Mouse (Mus musculus) heart, adult 8-10 months (tissue): ENCODE data around the gene Foxe1. TPM values are rescaled to one million over a fixed set of nuclear protein-coding genes. Genes with fewer than 3 reads are reported as not detected.

Source experiments
- DNase-seq: peaks from one replicate; pipeline ENCODE4 v3.0.0; 2022; ENCODE audit warnings: low spot score
- total RNA-seq, 4 experiments: library from RNA; stranded (reverse); gene quantifications; 2 replicates each; pipeline ENCODE4 v1.2.4; 2022

Foxe1 gene
- not detected for total RNA-seq

GRCm38 (mm10) chr4:46343596-46344260 lies at the start of gene Foxe1:
Gene Foxe1 (plus strand): TSS chr4:46343609.
- DNase-seq, result no peak

GRCm38 (mm10) chr4:46304071-46304470 lies 39.3 kb upstream of the Foxe1 start:
- peak; percentile 78 for DNase-seq

DNA sequence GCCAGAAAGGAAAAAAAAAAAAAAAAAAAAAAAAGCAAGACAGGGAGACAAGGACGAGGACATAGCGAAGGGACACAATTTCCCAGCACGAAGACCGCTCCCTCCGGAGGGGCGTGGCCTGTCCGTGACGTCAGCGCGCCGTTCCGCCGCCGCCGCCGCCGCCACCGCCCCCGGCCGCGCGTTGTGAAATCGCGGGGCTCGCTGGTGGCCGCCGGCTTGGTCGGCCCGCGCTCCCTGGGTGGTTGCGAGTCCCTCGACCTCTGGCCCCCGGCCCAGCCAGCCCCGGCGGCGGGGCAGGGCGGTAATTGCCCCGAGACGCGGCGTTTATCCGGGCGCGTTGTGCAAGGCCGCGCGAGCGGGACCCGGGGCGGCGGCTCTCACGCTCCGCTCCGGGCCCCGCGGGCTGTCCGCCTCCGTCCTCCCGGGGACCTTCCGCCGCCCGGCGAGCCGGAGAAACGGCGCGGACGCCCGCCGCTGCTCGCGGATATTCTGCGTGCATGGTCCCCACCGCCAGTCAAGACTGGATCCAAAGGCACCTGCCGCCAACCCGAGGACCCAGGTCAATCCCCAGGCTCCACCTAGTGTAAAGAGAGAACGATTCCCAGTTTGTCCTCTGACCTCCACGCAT lies 38.5 kb upstream of the Foxe1 start:
- peak; percentile 80 for DNase-seq

DNA sequence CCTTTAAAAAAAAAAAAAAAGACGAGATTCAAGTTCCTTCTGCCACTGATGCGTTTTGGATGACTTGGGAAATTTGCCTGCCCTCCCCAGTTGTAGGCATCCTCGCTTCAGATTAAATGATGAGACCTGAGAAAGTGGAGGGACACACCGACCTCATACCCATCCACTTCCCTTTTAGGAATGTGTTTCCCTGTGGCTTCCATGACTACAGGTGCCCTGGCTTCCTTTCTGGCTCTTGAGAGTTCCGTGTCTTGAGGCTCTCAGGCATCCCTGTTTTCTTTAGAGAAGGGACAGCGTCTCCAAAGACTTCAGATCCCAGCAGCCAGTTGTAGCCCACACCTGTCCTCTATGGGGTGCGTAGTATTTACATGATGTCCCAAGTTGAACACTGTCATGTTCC lies 38.0 kb upstream of the Foxe1 start:
- no peak for DNase-seq

GRCm38 (mm10) chr4:46307341-46307740 lies 36.1 kb upstream of the Foxe1 start:
- DNase-seq, result peak; percentile 58

- no peak for DNase-seq
Observed at GRCm38 (mm10) chr4:46307869-46308268, 35.5 kb upstream of the Foxe1 start.

- no peak for DNase-seq
Observed at GRCm38 (mm10) chr4:46311631-46312030, 31.8 kb upstream of the Foxe1 start.

DNA sequence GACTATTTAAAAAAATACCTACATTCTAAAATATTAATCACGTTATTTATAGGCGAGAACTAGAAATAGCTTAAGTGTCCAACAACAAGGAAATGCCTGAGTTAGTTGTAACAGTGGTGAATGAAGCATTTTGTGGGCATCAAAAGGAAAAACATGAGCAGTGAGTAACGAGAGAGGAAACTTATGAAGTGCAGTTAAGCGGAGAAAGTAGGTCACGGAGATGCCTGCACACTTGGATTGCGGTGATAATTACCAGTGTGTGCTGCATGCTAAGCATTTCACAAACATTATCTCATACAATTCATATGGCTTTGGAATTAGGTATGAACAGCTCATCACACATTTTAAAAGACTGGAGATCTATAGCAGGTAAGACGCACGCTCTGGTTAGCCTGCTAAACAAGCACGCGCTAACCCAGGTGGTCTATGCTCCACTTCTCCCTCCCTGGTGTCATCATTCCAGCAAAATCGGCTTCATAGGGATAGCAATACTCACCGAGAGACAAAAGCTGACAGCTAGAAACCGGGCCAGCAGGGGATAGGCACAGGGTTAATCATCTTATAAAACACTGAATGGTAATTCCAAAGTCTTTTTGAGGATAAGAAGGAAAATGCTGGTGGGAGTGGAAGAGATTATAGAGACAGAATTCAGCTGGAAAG lies 21.5 kb upstream of the Foxe1 start:
- no peak for DNase-seq

GRCm38 (mm10) chr4:46322715-46323114 lies 20.7 kb upstream of the Foxe1 start:
- DNase-seq, result no peak

DNA sequence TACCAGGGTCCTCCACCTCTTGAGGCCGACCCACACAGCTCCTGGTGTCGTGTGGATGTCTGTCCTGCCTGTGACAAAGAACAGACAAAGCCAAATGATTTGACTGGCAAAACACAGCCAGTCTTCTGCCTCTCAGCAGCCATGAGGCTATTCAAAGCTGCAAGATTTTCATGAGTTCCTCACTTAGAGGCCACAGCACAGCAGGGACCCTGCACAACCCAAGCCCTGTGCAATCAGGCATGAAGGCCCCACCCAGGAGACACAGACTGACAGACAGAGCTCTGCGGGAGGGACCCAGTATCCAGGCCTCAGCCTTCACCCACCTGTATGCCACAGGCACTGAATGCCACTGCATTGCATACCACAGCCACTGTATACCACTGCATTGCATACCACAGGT lies 14.5 kb upstream of the Foxe1 start:
- DNase-seq, result no peak

DNA sequence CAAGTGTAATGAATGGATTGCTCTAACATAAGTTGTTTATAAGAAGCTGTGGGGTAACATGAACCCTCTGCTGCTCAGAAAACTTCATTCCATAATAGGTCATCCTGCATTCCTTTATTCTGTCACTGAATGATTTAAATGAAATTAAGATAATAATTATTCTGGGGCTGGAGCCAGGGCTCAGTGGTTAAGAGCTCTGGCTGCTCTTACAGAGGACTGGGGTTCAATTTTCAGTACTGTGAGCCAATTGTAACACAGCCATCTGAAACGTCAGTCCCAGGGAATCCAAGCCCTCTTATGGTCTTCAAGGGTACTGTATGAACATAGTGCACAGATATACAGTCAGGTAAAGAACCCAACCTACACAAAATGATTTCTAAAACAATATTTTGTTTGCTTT lies 7.6 kb upstream of the Foxe1 start:
- no peak for DNase-seq

DNA sequence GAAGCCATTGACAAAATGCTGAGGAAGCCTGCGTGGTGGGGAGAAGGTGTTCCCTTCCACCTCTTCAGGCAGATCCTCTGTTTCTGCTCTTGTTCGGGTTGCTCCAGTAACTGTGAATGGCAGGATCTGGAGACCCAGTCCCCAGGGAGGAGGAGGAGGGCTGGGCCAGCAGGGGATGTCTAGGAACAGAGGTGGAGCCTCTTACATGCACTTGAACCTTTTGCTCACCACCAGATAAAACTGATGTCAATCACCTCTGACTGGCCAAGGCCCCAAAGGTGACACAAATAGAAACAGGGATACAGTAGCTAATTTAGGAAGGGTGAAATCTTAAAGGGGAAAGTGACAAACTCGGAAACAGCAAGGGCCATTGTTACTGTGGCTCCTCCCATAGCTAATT lies 5.4 kb upstream of the Foxe1 start:
- DNase-seq, result peak; percentile 2

GRCm38 (mm10) chr4:46339026-46339425 lies 4.4 kb upstream of the Foxe1 start:
- DNase-seq, result no peak

GRCm38 (mm10) chr4:46339584-46339983 lies 3.8 kb upstream of the Foxe1 start:
- DNase-seq, result no peak

- no peak for DNase-seq
Observed at GRCm38 (mm10) chr4:46341831-46342680, 1.4 kb upstream of the Foxe1 start.

GRCm38 (mm10) chr4:46342711-46343286 lies 610 bp upstream of the Foxe1 start:
- no peak for DNase-seq

- DNase-seq, result no peak
Observed at GRCm38 (mm10) chr4:46344288-46344687, 879 bp downstream of the Foxe1 start.

GRCm38 (mm10) chr4:46345056-46345772 lies 1.8 kb downstream of the Foxe1 start:
- DNase-seq, result no peak

DNA sequence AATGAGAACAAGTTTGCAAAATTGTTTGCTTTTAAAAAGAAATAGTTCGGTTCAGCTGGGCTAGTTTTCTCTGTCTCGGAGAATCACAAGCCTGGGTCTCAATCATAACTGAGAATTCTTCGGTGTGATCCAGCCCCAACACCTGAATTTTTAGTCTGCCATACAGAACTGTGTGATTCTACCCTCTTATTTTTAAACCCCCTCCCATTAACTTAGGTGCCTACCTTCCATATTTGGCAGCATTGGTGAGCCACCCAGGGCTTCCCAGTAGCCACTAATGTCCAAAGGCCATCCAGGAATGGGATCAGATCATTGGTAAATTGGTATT lies 2.3 kb downstream of the Foxe1 start:
- DNase-seq, result no peak

GRCm38 (mm10) chr4:46346221-46346620 lies 2.8 kb downstream of the Foxe1 start:
- no peak for DNase-seq

GRCm38 (mm10) chr4:46347141-46347540 lies 3.7 kb downstream of the Foxe1 start:
- no peak for DNase-seq
